Mouse (Mus musculus) hindbrain, embryonic 12.5 days (tissue): ENCODE results near the gene Ppp1r3d. TPM values are rescaled to one million over a fixed set of nuclear protein-coding genes. Genes with fewer than 3 reads are reported as not detected.

Experiments
- ATAC-seq: fragments of 200-750 bp; cut with Nextera tagmentation; 2 replicates; pipeline ENCODE4 v1.8.0; 2017; ENCODE audit warnings: moderate TSS enrichment; ENCODE audit not compliant: low FRiP score
- H3K27ac ChIP-seq: fragments of 300-500 bp; sonication (generic); 2 replicates; pipeline ENCODE4 v1.5.1; 2016; ENCODE audit warnings: mild to moderate bottlenecking
- H3K27me3 ChIP-seq: fragments of 300-500 bp; sonication (generic); 2 replicates; pipeline ENCODE4 v1.6.1; 2016; ENCODE audit warnings: mild to moderate bottlenecking
- H3K36me3 ChIP-seq: fragments of 300-500 bp; sonication (generic); 2 replicates; pipeline ENCODE4 v1.6.1; 2016; ENCODE audit warnings: mild to moderate bottlenecking
- H3K4me1 ChIP-seq: fragments of 300-500 bp; sonication (generic); 2 replicates; pipeline ENCODE4 v1.6.1; 2016
- H3K4me2 ChIP-seq: fragments of 300-500 bp; sonication (generic); replicated peaks from 2 replicates; pipeline ENCODE4 v1.6.1; 2016; ENCODE audit warnings: mild to moderate bottlenecking
- H3K4me3 ChIP-seq: fragments of 300-500 bp; sonication (generic); 2 replicates; pipeline ENCODE4 v1.5.1; 2016; ENCODE audit warnings: mild to moderate bottlenecking
- H3K9ac ChIP-seq: fragments of 300-500 bp; sonication (generic); 2 replicates; pipeline ENCODE4 v1.6.1; 2016; ENCODE audit warnings: mild to moderate bottlenecking, moderate library complexity
- H3K9me3 ChIP-seq: fragments of 300-500 bp; sonication (generic); replicated peaks from 2 replicates; pipeline ENCODE4 v1.6.1; 2016; ENCODE audit warnings: mild to moderate bottlenecking
- WGBS: fragments of 180-500 bp; shearing (Covaris S2); methylation state at CpG from one replicate; pipeline ENCODE4 v1.1.7; 2016; 5-methylcytosine and 5-hydroxymethylcytosine counted together
- polyA plus RNA-seq: library from polyadenylated mRNA; unstranded; fragments of >200 nt; fragmentation: Nextera tagmentation; extraction: Ambion mirVana; gene quantifications from 2 replicates; pipeline ENCODE4 v1.2.1, GENCODE M21; 2016

Ppp1r3d gene
- polyA plus RNA-seq, 1 experiment from 2014 or later = 3.4 TPM

GRCm38 (mm10) chr2:178428676-178429075 lies 14.4 kb upstream of the Ppp1r3d start:
- Histone ChIP-seq H3K27me3 (no peaks in the 10 kb centered on the region), H3K4me1 (0 out of 2 replicates have a peak, but pooled peaks cover 2% of the 10 kb centered on the region), H3K36me3 (no peaks in the 10 kb centered on the region), H3K27ac (no peak overlapping the region), H3K9me3 (no peaks in the 10 kb centered on the region), H3K4me3 (no peak overlapping the region), H3K4me2 (no peak overlapping the region), H3K9ac (no peak overlapping the region)
- ATAC-seq = no peak
- WGBS = 86% methylated on average over 4 of the region's 4 CpGs

GRCm38 (mm10) chr2:178428183-178428582 lies 13.9 kb upstream of the Ppp1r3d start:
- no peak overlapping the region for H3K4me2 ChIP-seq
- ATAC-seq = no peak
- no peaks in the 10 kb centered on the region for H3K9me3 ChIP-seq
- no peak overlapping the region for H3K9ac ChIP-seq
- 0 out of 2 replicates have a peak, but pooled peaks cover 3% of the 10 kb centered on the region for H3K4me1 ChIP-seq
- no peak overlapping the region for H3K27ac ChIP-seq
- H3K27me3 ChIP-seq = no peaks in the 10 kb centered on the region
- no peak overlapping the region for H3K4me3 ChIP-seq
- WGBS = 77% methylated on average over 9 of the region's 9 CpGs
- no peaks in the 10 kb centered on the region for H3K36me3 ChIP-seq

DNA sequence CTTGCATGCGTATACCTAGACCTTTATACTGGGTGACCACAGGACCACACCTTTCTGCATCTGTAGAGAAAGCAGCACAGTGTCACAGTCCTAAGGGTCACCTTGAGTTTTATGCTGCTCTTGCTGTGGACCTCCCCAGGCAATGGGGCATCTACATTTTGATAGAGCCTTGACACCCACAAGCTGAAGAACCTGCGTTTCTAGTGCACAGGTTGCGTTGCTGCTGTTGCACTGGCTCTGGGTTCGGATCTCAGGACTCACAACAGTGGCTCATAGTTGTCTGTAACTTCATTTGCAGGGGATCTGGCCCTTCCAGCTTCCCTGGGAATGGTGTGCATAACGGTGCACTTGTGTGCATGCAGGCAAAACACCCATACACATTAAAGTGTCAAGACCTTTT lies 12.9 kb upstream of the Ppp1r3d start:
- H3K4me3 ChIP-seq = no peak overlapping the region
- WGBS = 86% methylated on average over 5 of the region's 5 CpGs
- no peak overlapping the region for H3K9ac ChIP-seq
- no peak for ATAC-seq
- no peaks in the 10 kb centered on the region for H3K36me3 ChIP-seq
- no peak overlapping the region for H3K4me2 ChIP-seq
- no peak overlapping the region for H3K27ac ChIP-seq
- no peaks in the 10 kb centered on the region for H3K9me3 ChIP-seq
- H3K4me1 ChIP-seq = peaks cover 13% of the 10 kb centered on the region; the same call in 1 of the 2 replicates
- H3K27me3 ChIP-seq = no peaks in the 10 kb centered on the region

DNA sequence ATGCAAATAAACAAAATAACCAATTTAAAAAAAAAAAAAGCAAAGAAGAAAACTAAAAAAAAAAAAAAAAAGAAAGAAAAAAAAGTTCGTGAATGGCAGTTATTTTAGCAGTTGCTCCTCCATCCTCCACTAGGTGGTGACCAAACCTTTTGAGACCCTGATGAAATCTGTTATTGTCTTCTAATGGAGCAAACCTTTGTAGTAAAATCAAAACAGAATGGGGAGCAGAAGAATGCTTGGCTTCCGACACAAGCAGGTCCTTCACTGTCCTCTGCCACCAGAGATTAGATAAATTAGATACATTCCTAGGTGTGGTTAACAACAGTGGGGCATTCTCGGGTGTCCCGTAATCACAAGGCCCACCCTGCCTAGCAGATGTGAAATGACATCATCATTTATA lies 12.0 kb upstream of the Ppp1r3d start:
- WGBS = 46% methylated on average over 4 of the region's 4 CpGs
- no peaks in the 10 kb centered on the region for H3K27me3 ChIP-seq
- H3K27ac ChIP-seq = no peak overlapping the region
- no peak overlapping the region for H3K9ac ChIP-seq
- no peak overlapping the region for H3K4me3 ChIP-seq
- H3K9me3 ChIP-seq = no peaks in the 10 kb centered on the region
- no peak for ATAC-seq
- no peak overlapping the region for H3K4me2 ChIP-seq
- H3K36me3 ChIP-seq = no peaks in the 10 kb centered on the region
- H3K4me1 ChIP-seq = peaks cover 16% of the 10 kb centered on the region

DNA sequence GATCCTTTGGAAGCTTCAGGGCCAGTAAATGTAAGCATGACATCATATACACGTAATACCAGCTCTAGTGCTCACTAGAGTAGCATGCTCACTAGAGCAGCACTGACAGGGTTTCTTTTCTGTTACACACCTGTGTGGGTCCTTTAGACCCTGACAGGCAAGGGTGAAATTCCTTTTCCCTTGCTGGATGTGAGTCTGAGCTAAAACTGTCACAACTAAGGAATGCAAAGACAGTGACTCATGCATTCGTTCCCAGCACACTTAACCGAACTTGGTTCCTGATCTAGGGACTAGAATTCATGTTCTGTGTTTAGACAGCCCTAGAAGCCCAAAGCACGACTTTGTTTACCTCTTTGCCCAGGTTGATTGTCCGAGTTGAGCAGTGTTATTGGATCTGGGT lies 9.0 kb upstream of the Ppp1r3d start:
- WGBS = 80% methylated on average over 5 of the region's 5 CpGs
- Histone ChIP-seq H3K9me3 (no peaks in the 10 kb centered on the region), H3K4me1 (peaks cover 16% of the 10 kb centered on the region), H3K9ac (no peak overlapping the region), H3K4me3 (no peak overlapping the region), H3K4me2 (no peak overlapping the region), H3K27me3 (no peaks in the 10 kb centered on the region), H3K27ac (no peak overlapping the region), H3K36me3 (no peaks in the 10 kb centered on the region)
- no peak for ATAC-seq

DNA sequence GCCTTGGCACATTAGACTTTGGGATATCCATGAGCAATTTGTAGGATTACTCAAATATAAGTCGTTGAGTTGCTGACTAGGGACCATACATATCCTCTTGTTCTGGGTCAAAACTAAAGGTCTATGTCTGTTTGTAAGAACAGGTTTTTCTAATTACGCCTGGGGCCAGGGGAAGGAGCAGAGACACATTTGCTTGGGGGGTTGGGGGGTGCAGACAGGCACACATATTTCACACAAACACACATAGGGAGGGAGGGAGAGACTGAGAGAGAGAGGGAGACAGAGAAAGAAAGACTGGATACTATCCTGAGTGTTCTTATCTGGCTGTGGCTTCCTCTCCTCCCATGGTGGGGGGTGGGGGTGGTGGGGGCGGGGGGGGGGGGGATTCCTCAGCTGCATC lies 7.9 kb upstream of the Ppp1r3d start:
- Histone ChIP-seq H3K4me2 (no peak overlapping the region), H3K9ac (0 out of 2 replicates have a peak overlapping the region, but pooled peaks have one; percentile 3), H3K27me3 (no peaks in the 10 kb centered on the region), H3K9me3 (no peaks in the 10 kb centered on the region), H3K4me3 (no peak overlapping the region), H3K36me3 (no peaks in the 10 kb centered on the region), H3K27ac (peak overlapping the region; percentile 74), H3K4me1 (peaks cover 16% of the 10 kb centered on the region)
- ATAC-seq = 0 out of 2 replicates have a peak, but pooled peaks have one; percentile 21
- WGBS = 38% methylated on average over 3 of the region's 3 CpGs

DNA sequence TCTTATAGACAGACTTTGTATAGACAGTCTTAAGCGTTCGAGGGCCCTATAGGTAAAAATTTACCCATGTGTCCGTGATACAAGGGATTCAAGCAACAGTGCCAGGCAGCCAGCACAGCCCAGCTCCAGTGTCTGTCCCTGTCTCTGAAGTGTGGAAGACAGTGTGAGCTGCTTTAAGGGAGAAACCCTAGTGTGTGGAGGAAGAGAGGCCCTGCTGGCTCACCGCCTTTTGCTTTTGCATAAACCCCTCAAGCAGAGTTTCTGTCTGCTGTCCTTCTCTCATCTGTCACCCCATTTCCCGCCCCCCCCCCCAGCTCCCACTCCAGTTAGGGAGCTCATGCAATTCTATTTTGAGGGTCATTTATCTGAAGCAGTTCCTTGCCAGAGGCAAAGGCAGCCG lies 7.3 kb upstream of the Ppp1r3d start:
- H3K27me3 ChIP-seq = no peaks in the 10 kb centered on the region
- H3K9me3 ChIP-seq = no peaks in the 10 kb centered on the region
- H3K36me3 ChIP-seq = no peaks in the 10 kb centered on the region
- H3K27ac ChIP-seq = 0 out of 2 replicates have a peak overlapping the region, but pooled peaks have one; percentile 23
- H3K9ac ChIP-seq = no peak overlapping the region
- H3K4me3 ChIP-seq = no peak overlapping the region
- no peak for ATAC-seq
- H3K4me2 ChIP-seq = no peak overlapping the region
- peaks cover 16% of the 10 kb centered on the region for H3K4me1 ChIP-seq
- WGBS = 39% methylated on average over 6 of the region's 6 CpGs

- no peak overlapping the region for H3K4me3 ChIP-seq
- H3K9me3 ChIP-seq = no peaks in the 10 kb centered on the region
- H3K4me2 ChIP-seq = no peak overlapping the region
- H3K36me3 ChIP-seq = no peaks in the 10 kb centered on the region
- no peaks in the 10 kb centered on the region for H3K27me3 ChIP-seq
- ATAC-seq = no peak
- WGBS = 80% methylated on average over 9 of the region's 9 CpGs
- H3K27ac ChIP-seq = no peak overlapping the region
- H3K9ac ChIP-seq = no peak overlapping the region
- peaks cover 21% of the 10 kb centered on the region for H3K4me1 ChIP-seq
Measured at GRCm38 (mm10) chr2:178420576-178420975, 6.3 kb upstream of the Ppp1r3d start.

DNA sequence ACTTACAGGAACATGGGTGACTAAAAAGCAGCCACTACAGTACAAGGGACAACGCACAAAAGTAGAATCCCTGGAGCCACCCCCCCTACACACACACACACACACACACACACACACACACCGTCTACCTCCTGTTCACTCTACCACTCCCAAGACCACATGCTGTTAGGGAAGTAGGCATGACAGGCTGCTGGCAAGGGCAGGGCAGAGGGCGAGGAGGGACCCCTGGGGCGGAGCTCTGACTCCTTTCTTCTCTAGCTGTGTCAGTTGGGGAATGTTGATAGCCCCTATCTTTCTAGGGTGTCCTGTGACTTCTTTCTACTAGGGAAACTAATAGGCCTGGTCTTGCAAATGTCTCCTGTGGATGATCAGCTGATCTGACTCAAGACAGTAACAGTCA lies 2.7 kb upstream of the Ppp1r3d start:
- no peaks in the 10 kb centered on the region for H3K36me3 ChIP-seq
- no peak for ATAC-seq
- H3K4me3 ChIP-seq = no peak overlapping the region
- H3K9ac ChIP-seq = no peak overlapping the region
- no peak overlapping the region for H3K27ac ChIP-seq
- peaks cover 30% of the 10 kb centered on the region for H3K4me1 ChIP-seq
- no peaks in the 10 kb centered on the region for H3K9me3 ChIP-seq
- peaks cover 15% of the 10 kb centered on the region for H3K27me3 ChIP-seq
- no peak overlapping the region for H3K4me2 ChIP-seq
- WGBS = 58% methylated on average over 4 of the region's 4 CpGs

DNA sequence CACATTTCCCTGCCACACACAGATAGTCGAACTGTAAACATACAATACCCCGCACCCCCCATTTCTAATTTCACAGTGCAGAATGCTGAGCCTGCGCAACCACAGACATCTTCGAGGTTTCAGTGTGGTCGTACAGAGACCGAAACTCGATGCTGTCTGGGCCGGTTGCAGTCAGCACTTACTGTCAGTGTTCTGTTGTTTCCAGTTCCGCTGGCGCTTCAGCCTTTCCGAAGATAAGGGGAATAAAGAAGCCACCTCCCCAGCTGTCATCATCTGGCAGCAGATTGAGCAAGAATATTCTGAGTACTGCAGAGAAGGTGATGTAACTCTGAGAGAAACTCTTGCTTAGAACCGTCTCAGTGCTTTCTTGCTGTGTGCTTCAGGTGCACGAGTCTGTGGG lies 2.2 kb upstream of the Ppp1r3d start:
- WGBS = 77% methylated on average over 13 of the region's 13 CpGs
- no peak overlapping the region for H3K27ac ChIP-seq
- H3K9ac ChIP-seq = no peak overlapping the region
- H3K4me3 ChIP-seq = no peak overlapping the region
- H3K4me1 ChIP-seq = peaks cover 26% of the 10 kb centered on the region
- no peaks in the 10 kb centered on the region for H3K9me3 ChIP-seq
- no peak for ATAC-seq
- H3K4me2 ChIP-seq = no peak overlapping the region
- peaks cover 20% of the 10 kb centered on the region for H3K27me3 ChIP-seq
- H3K36me3 ChIP-seq = no peaks in the 10 kb centered on the region

GRCm38 (mm10) chr2:178415150-178415448 lies 827 bp upstream of the Ppp1r3d start:
- H3K9ac ChIP-seq = no peak overlapping the region; the same call in 1 of the 2 replicates
- H3K4me2 ChIP-seq = peak overlapping the region; percentile 98
- H3K27me3 ChIP-seq = peaks cover 21% of the 10 kb centered on the region
- WGBS = 26% methylated on average over 3 of the region's 3 CpGs
- peak overlapping the region; percentile 72 for H3K4me3 ChIP-seq
- H3K4me1 ChIP-seq = peaks cover 26% of the 10 kb centered on the region
- no peak for ATAC-seq
- no peaks in the 10 kb centered on the region for H3K36me3 ChIP-seq
- H3K9me3 ChIP-seq = no peaks in the 10 kb centered on the region
- H3K27ac ChIP-seq = peak overlapping the region; percentile 84

DNA sequence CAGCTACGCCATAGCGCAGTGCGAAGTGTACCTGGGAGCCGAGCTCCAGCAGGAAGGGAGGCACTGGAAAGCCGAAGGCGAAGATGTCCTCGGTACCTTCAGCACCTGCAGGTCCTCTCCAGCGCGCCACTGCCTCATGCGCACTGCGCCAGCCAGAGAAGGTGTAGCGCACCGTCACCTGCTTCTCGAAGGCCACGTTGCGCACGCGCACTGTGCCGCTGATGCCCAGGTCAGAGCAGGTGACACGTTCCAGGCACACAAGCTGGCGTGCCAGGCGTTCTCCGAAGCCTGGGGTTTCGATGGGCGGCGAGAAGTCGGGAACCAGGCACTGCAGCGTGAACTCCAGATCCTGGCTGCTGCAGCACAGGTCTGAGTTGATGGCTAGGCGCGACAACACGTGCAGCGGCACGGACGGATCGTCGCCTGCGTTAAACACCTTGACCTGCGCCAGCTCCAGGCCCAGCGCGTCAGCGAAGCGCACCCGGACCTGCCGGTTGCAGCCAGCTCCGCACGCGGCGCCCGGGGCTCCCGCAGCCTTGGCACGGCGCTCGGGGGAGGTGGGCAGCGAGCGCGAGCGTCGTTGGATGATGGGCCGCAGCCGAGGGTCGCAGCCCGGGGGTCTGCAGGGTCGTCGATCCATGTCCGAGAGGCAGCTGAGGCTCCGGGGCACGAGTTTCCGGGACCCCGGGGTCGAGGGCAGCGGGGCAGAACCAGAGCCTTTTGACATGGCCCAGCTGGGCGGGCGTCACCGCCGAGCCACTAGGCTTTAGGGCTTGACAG lies 601 bp downstream of the Ppp1r3d start:
- no peaks in the 10 kb centered on the region for H3K9me3 ChIP-seq
- peak overlapping the region; percentile 74 for H3K9ac ChIP-seq
- 18% methylated on average over 75 of the region's 75 CpGs for WGBS
- peak; percentile 15 for ATAC-seq
- peak overlapping the region; percentile 98 for H3K4me2 ChIP-seq
- peak overlapping the region; percentile 84; the same call in 1 of the 2 replicates for H3K27ac ChIP-seq
- peaks cover 26% of the 10 kb centered on the region for H3K4me1 ChIP-seq
- H3K27me3 ChIP-seq = peaks cover 21% of the 10 kb centered on the region
- H3K36me3 ChIP-seq = no peaks in the 10 kb centered on the region
- H3K4me3 ChIP-seq = peak overlapping the region; percentile 72

GRCm38 (mm10) chr2:178413081-178413480 lies 1.2 kb downstream of the Ppp1r3d start:
- WGBS = 57% methylated on average over 13 of the region's 13 CpGs
- Histone ChIP-seq H3K4me1 (peaks cover 26% of the 10 kb centered on the region), H3K4me2 (peak overlapping the region; percentile 98), H3K27me3 (peaks cover 21% of the 10 kb centered on the region), H3K36me3 (no peaks in the 10 kb centered on the region), H3K9me3 (no peaks in the 10 kb centered on the region), H3K27ac (no peak overlapping the region), H3K4me3 (peak overlapping the region; percentile 72; the same call in 1 of the 2 replicates), H3K9ac (no peak overlapping the region)
- ATAC-seq = no peak; the same call in 1 of the 2 replicates
